Mouse (Mus musculus) 3134 (cell line): ENCODE results near the gene Iqsec2.
"Not testable (repeated sequence)": the region's sequence is repeated elsewhere in the genome, so short reads cannot be mapped to it uniquely, and the experiment has no call there.

ENCODE experiments used
- DNase-seq: peaks from one replicate; pipeline ENCODE4 v3.0.0-alpha.2; 2011; ENCODE audit warnings: low spot score; ENCODE audit not compliant: insufficient read length; ENCODE audit errors: extremely low read depth

Iqsec2 gene

GRCm38 (mm10) chrX:152243140-152243539 is 99.1 kb downstream of the Iqsec2 start:
- not testable (repeated sequence) for DNase-seq

- DNase-seq, result no peak
Measured at GRCm38 (mm10) chrX:152244492-152245189, 100.6 kb downstream of the Iqsec2 start.

GRCm38 (mm10) chrX:152271189-152271588 is 127.1 kb downstream of the Iqsec2 start:
- no peak for DNase-seq
